Mouse (Mus musculus): Measurements from ENCODE around the gene Mcm9. TPM values are rescaled to one million over a fixed set of nuclear protein-coding genes. Genes with fewer than 3 reads are reported as not detected.
"Not testable (repeated sequence)": the region's sequence is repeated elsewhere in the genome, so short reads cannot be mapped to it uniquely, and the experiment has no call there.

Gene Mcm9
- polyA plus RNA-seq, 1 experiment from 2014 or later: 11.7 TPM

DNA sequence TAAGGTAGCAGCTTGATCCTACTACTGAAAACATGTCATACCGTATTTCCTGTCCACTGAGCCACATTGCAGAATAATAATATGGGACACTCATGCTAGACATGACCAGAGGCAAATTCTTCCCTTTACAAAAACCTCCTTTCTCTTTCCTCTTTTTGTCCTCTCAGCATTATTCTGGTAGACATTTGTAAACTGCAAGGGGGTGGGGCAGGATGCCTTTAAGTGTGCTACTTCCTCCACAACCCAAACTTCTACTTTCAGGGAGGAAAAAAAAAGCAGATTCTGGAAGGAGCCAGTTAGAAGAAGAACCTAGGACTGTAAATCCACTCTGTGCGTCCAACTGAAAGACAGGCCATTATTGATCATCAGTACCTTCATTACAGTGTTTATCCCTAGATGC is 124.7 kb downstream of the Mcm9 start:
- WGBS: 69% methylated on average over 2 of the region's 2 CpGs
- no peaks in the 10 kb centered on the region for H3K36me3 ChIP-seq (replicated peaks)
- no peak overlapping the region for H3K4me3 ChIP-seq

DNA sequence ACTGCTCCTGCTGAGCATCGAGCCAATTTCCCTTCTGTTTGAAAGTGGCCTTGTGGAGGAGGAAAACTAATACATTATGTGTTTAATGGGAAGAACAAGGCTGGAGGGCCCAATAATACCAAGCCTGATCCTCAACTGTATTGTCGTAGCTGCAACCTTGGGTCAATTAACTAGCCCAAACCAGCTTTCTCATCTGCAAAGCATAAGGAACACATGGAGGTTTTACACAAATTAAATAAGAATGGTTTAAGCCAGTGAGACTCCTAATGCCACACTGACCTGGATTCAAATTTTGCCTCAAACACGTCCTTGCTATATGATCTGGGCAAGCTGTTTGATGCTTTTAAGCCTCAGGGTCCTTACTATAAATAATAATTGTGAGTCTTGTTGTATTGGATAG is 125.2 kb downstream of the Mcm9 start:
- H3K27ac ChIP-seq: no peak overlapping the region
- H3K27me3 ChIP-seq (ENCODE audit: poor library complexity, severe bottlenecking): 0 out of 2 replicates have a peak, but pooled peaks cover 9% of the 10 kb centered on the region
- peaks cover 13% of the 10 kb centered on the region for H3K4me1 ChIP-seq
- no peak for DNase-seq (ENCODE audit: extremely low spot score, low spot score)
- no peaks in the 10 kb centered on the region for H3K9me3 ChIP-seq
- WGBS: 70% methylated on average over 3 of the region's 3 CpGs
- H3K4me3 ChIP-seq: no peak overlapping the region
- no peaks in the 10 kb centered on the region for H3K36me3 ChIP-seq (replicated peaks)

More for the DNA sequence above, 124.7 kb downstream of the Mcm9 start:
- H3K27ac ChIP-seq: no peak overlapping the region
- H3K27me3 ChIP-seq (ENCODE audit: poor library complexity, severe bottlenecking): 0 out of 2 replicates have a peak, but pooled peaks cover 9% of the 10 kb centered on the region
- H3K9me3 ChIP-seq: no peaks in the 10 kb centered on the region
- H3K4me1 ChIP-seq: peaks cover 13% of the 10 kb centered on the region
- no peak for DNase-seq (ENCODE audit: extremely low spot score, low spot score)

DNA sequence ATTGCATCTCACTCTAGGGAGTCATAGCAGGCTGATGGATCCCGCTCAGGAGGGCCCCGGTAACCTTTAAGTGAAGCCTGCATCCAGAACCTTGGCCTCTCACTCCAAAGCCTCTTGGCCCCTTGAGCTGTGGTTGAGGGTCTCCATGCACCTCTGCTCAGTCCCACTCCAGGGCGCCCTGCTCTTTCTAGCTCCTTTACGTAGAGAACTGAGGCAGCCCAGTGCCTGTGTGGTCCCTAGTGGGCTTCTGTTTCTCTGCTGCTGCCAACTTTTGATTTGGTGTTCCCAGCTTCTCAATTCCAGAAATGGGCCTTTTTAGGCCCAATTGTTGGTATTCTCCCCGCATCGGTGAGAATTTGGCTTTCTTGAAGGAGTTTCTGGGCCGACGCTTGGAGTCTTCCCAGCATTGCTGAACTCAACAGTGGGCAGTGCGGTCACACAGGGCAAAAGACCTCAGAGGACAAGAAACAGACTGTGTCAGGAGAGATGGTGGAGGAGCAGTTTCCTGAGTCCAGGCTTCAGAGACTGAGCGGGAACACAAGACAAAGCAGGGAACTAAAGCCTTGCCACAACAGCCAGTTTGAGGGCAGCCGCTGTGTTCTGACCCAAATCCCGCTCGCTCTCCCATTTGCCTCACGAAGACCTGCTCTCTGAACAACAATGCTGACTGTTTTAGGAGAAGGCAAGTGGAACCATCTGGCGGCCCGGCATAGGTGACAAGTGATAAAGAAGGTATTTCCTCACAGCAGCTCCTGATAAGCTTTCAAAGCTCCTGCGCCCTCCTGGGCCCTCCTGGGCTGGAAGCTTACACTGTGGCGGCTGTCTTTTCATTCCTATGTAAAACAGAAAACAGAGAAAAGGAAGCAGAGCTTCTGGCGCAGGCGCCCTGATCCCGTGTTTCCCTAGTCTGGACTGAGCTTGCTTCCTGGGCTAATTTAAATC is 127.1 kb downstream of the Mcm9 start:
- 0 out of 2 replicates have a peak, but pooled peaks cover under 1% of the 10 kb centered on the region for H3K9me3 ChIP-seq
- peak overlapping the region; percentile 74 for H3K27ac ChIP-seq
- WGBS: 40% methylated on average over 21 of the region's 21 CpGs
- peak; percentile 22 for DNase-seq (ENCODE audit: extremely low spot score, low spot score)
- 0 out of 2 replicates have a peak, but pooled peaks cover 9% of the 10 kb centered on the region for H3K27me3 ChIP-seq (ENCODE audit: poor library complexity, severe bottlenecking)
- H3K36me3 ChIP-seq (replicated peaks): no peaks in the 10 kb centered on the region
- H3K4me3 ChIP-seq: peak overlapping the region; percentile 27; the same call in 1 of the 2 replicates
- H3K4me1 ChIP-seq: peaks cover 13% of the 10 kb centered on the region

DNA sequence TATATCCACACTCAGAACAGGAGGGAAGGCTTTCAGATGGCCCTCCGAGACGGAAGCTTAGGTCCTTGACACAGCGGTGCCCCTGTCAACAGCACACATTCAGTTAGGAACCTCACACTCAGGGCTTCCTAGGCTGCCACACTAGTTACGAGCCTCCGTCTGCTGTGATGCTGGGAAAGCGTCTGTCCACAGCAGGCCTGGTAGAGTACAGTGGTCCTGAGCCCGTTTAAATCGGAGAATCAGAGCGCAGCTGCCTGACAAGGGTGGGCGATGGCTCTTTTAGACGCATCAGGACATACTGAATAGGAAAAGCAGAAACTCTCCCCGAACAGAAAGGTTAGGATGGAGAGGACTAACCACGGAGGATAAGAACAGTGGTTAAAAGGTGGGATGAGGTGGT is 127.8 kb downstream of the Mcm9 start:
- H3K4me1 ChIP-seq: peaks cover 13% of the 10 kb centered on the region
- no peak for DNase-seq (ENCODE audit: extremely low spot score, low spot score)
- 89% methylated on average over 13 of the region's 13 CpGs for WGBS
- H3K4me3 ChIP-seq: no peak overlapping the region
- 0 out of 2 replicates have a peak, but pooled peaks cover 9% of the 10 kb centered on the region for H3K27me3 ChIP-seq (ENCODE audit: poor library complexity, severe bottlenecking)
- H3K36me3 ChIP-seq (replicated peaks): no peaks in the 10 kb centered on the region
- peaks cover 7% of the 10 kb centered on the region; the same call in 1 of the 2 replicates for H3K9me3 ChIP-seq
- H3K27ac ChIP-seq: no peak overlapping the region

GRCm38 (mm10) chr10:53499518-53499917 is 130.7 kb downstream of the Mcm9 start:
- Histone ChIP-seq H3K36me3 (replicated peaks) (no peaks in the 10 kb centered on the region), H3K4me3 (no peak overlapping the region), H3K4me1 (peaks cover 10% of the 10 kb centered on the region), H3K27ac (no peak overlapping the region), H3K27me3 (ENCODE audit: poor library complexity, severe bottlenecking) (0 out of 2 replicates have a peak, but pooled peaks cover 9% of the 10 kb centered on the region), H3K9me3 (peaks cover 12% of the 10 kb centered on the region; the same call in 1 of the 2 replicates)
- no peak for DNase-seq (ENCODE audit: extremely low spot score, low spot score)

DNA sequence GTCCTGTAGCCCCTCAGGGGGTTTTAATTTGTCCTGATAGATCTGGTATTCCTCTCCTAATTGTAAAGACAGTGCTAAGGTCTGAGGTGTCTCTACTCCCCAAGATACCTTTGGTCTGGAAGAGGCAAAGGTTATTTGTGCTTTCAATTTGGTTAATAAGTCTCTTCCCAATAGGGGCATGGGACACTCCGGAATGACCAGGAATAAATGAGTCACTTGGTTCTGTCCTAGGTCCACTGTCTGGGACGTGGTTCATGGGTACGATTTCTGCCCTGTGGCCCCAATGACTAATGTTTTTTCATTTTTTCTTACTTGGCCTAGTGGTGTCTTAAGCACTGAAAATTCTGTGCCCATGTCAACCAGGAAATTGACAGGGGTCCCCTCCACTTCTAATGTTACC is 134.9 kb downstream of the Mcm9 start:
- H3K36me3 ChIP-seq (replicated peaks); DNase-seq (ENCODE audit: extremely low spot score, low spot score); H3K27me3 ChIP-seq (ENCODE audit: poor library complexity, severe bottlenecking); H3K4me1 ChIP-seq; H3K27ac ChIP-seq; H3K4me3 ChIP-seq: not testable (repeated sequence)
- WGBS: 96% methylated on average over 3 of the region's 3 CpGs
- peaks cover 12% of the 10 kb centered on the region; the same call in 1 of the 2 replicates for H3K9me3 ChIP-seq

GRCm38 (mm10) chr10:53493954-53494353 is 136.3 kb downstream of the Mcm9 start:
- no peak for DNase-seq (ENCODE audit: extremely low spot score, low spot score)
- Histone ChIP-seq H3K27ac (no peak overlapping the region), H3K36me3 (replicated peaks) (no peaks in the 10 kb centered on the region), H3K27me3 (ENCODE audit: poor library complexity, severe bottlenecking) (no peaks in the 10 kb centered on the region), H3K4me1 (no peaks in the 10 kb centered on the region), H3K9me3 (peaks cover 17% of the 10 kb centered on the region; the same call in 1 of the 2 replicates), H3K4me3 (no peak overlapping the region)
- WGBS: 96% methylated on average over 13 of the region's 13 CpGs

Other genes starting within 250 kb of the Mcm9 start
- 169 and 182 TPM in 2 replicates for gene Asf1a, start 33.7 kb downstream of the Mcm9 start, polyA plus RNA-seq (2016; fragmentation: Nextera tagmentation; extraction: Ambion mirVana)
- 3.8 and 6.4 TPM in 2 replicates for gene Fam184a, start 120.7 kb upstream of the Mcm9 start, polyA plus RNA-seq (2016; fragmentation: Nextera tagmentation; extraction: Ambion mirVana)

All from forebrain, embryonic 10.5 days (tissue).